Mouse (Mus musculus): ENCODE results near the gene Mafk. TPM values are rescaled to one million over a fixed set of nuclear protein-coding genes. Genes with fewer than 3 reads are reported as not detected.

The Mafk gene
- total RNA-seq, 2 experiments from 2014 or later: 9.4 to 10.4 TPM

DNA sequence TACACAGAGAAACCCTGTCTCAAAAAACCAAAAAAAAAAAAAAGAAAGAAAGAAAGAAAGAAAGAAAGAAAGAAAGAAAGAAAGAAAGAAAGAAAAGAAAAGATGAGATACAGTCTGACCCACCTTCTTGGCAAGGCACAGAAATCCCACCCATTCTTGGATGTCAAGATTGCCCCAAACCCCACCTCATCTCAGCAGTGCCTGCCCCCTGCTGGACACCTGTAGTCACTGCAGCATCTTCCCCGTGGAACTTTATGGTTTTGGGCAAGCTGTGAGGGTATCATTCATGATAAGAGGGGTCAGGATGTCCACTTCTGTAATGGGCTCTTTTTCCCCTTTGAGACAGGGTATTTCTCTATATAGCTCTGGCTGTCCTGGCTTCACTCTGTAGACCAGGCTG is 26.0 kb downstream of the Mafk start:
- DNase-seq (ENCODE audit: low spot score in 2 of 2): no peak

GRCm38 (mm10) chr5:139818056-139818455 is 26.7 kb downstream of the Mafk start:
- no peak for DNase-seq (ENCODE audit: low spot score in 2 of 2)

DNA sequence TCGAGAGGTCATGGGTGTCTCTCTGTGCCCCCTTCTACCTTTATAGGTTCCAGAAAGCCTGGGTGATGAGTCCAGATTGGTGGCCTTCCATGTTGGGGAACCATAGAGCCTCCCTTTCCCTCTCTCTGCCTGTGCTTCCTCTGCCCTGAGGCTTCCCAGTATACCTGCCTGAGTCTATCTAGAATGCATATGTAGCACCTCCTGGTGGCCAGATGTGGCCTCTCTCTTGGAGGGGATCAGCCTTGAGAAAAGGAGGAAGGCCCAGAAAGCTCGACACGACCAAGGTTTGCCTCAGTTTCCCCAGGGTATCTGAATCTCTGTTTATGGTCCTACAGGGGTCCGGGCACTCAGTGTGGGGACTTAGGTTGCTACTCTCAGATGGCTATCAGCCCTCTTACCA is 27.5 kb downstream of the Mafk start:
- DNase-seq (ENCODE audit: low spot score in 2 of 2): no peak

- DNase-seq (ENCODE audit: low spot score in 2 of 2): no peak
These were observed 28.3 kb downstream of the Mafk start, which contains the start of gene Tmem184a for GRCm38 (mm10) chr5:139819538-139820181. Tmem184a (minus strand) TSS chr5:139819917.

DNA sequence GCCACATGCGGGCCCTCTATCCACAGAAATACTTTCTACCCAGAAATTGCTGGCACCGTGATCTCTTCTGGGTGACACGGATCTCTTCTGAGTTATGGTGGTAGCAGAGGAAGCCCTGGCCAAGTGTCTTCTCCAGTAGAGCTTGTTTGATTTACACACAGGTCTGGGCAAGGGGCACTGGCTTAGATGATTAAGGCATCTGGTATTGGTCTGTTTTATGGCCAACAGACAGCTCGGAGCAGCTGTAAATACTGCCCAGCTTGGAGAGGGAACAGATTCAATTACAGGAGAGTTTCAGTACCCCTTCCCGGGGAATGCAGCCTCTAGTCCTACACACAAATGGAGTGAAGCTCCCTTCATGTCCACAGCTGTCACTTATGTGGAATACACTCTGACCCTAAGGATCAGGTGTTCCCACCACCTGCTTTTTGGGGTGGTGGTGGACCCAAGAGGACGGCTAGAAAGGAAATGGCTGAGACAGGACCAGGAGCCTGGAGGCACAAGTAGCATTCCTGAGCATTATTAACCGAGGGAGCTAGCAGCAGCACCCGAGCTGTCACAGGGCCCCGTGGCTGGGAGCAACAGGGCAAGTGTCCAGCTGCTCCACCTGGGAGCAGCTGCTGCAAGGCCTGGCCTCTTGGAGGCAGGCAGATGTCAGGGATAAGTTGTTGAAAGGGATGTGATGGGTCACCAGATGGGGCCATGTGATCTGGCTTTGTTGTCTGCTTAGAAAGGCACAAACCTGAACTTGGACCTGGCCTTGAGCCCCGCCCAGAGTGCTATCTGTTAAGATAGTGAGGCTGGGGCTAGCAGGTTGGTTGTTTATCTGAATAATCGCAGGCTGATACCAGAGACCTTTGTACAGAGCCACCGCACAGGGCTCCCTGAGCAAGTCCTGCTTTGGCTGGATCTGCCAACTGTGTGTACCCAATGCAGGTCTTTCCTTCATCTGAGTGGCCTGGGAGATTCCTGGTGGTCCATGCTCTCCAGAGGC is 30.4 kb downstream of the Mafk start:
- DNase-seq (ENCODE audit: low spot score in 2 of 2): no peak

- no peak for DNase-seq (ENCODE audit: low spot score in 2 of 2)
These were observed 33.2 kb downstream of the Mafk start for GRCm38 (mm10) chr5:139824531-139824930.

DNA sequence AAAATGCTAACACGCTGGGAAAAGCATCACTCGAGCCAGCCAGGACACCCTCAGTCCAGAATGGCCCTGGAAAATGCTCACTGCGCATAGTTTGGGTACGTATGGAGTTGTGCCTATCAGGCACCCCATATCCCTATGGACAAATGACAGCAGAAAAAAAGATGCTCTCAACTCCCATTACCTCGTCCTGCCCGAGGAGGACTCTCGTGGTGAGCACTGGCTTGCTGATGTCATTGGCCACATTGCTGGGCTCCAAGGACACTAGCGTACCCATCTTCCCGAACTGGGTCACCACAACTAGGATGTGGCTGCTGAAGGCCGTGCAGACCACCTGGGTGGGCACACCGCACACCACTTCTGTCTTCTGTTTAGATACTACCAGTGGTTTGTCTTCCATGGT is 34.6 kb downstream of the Mafk start:
- no peak for DNase-seq (ENCODE audit: low spot score in 2 of 2)

GRCm38 (mm10) chr5:139826357-139827055 is 35.2 kb downstream of the Mafk start, which contains the start of the genes Gm26938 and Psmg3:
Gm26938 (minus strand) TSS chr5:139826407.
Psmg3 (minus strand) TSS chr5:139826885.
- peak; percentile 92 to 96 for DNase-seq (ENCODE audit: low spot score in 2 of 2)

GRCm38 (mm10) chr5:139827593-139827992 is 36.3 kb downstream of the Mafk start:
- DNase-seq (ENCODE audit: low spot score in 2 of 2): no peak

DNA sequence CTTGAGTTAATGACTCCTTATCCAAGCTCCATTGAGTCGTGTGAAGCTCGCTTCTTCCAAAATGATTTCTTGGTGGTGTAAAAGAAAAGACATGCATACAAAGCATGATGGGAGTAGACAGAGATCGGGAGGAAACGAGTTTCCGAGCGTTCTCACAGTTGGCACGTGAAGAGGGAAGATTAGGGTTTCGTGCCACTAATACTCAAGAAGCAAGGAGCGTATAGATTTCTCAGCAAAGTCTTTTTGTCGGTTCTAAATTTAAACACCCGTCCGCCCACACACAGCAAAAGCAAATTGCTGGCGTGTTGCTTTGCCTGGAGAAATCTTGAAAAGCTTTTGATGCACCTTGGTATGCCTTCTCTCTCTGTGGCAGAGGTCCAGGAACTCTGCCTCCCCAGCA is 38.1 kb downstream of the Mafk start:
- no peak for DNase-seq (ENCODE audit: low spot score in 2 of 2)

- no peak for DNase-seq (ENCODE audit: low spot score in 2 of 2)
These were observed 39.4 kb downstream of the Mafk start for GRCm38 (mm10) chr5:139830734-139831133.

DNA sequence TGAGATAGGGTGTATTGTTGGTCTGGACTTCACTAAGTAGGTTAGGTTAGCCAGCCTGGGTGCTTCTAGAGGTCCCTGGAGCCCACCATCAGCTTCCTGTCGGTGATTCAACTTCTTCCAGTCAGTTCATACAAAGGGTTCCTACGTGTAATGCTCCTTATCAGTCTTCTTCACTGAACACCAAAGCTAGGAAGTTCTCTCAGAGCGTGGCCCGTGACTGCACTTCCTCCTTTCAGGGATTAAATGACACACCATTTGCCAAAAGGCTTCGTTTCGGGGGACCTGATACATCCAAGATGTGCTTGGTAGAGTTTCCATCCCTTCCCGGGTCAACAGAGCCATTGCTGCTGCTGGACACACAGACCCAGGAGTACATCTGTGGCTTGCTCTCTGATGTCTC is 40.8 kb downstream of the Mafk start:
- no peak for DNase-seq (ENCODE audit: low spot score in 2 of 2)

- peak in 1 of 2 experiments; percentile 20 for DNase-seq (ENCODE audit: low spot score in 2 of 2)
These were observed 44.4 kb downstream of the Mafk start for GRCm38 (mm10) chr5:139835706-139836105.

- DNase-seq (ENCODE audit: low spot score in 2 of 2): peak; percentile 40 to 68
These were observed 47.2 kb downstream of the Mafk start for GRCm38 (mm10) chr5:139838476-139838892.

GRCm38 (mm10) chr5:139839142-139839541 is 47.8 kb downstream of the Mafk start:
- no peak for DNase-seq (ENCODE audit: low spot score in 2 of 2)

DNA sequence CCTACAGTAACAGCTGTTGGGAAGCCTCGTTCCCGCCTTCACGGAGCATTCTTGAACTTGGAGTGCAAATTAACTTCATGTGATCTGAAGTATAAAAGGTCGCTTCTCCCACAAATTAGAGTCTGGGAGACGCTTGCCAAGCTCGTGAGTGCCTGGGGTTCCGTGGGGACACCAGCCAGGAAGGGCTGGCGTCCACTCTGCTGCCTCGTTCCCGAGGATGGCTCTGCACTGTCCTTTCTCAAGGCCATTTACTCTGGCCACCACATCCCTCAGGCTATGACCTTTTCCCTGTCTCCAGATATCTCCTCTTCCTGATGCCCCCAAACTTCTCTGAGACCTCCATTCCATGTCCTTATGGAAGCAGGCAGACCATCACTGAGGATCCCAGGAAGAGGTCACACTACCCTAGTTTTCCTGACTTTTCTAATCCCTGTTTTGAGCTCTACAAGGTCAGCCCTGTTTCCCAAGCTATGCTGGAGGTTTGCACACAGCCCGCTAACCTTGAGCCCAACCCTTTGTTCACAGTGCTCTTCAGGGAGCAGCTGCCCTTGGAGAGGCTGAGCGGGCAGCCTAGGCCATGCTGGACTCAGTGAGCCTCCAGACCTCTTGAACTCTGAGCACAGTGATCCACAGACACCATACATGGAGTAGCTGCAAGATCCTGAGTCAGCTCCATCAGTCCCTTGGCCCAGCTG is 58.5 kb downstream of the Mafk start:
- DNase-seq (ENCODE audit: low spot score in 2 of 2): no peak

Small RNA genes within 50 kb of the gene (microRNA-seq; reads per million reads assigned to microRNA genes)
- gene Mir7037: 1.6 to 1.7 reads per million in 2 experiments

Other genes with a start within 250 kb of the Mafk start
- under 1 TPM in 1 of 2 experiments, not detected in 1; 0.19 TPM for gene Uncx, start 248.0 kb upstream of the Mafk start, total RNA-seq (2021)
- 1 to 10 TPM; 2.5 to 2.6 TPM for gene Micall2, start 55.2 kb upstream of the Mafk start, total RNA-seq (2021)
- 10 to 100 TPM; 83.6 to 97.2 TPM for gene Ints1, start 15.8 kb upstream of the Mafk start, total RNA-seq (2021)
- gene Tmem184a, start 28.4 kb downstream of the Mafk start, total RNA-seq (2021): under 1 TPM; 0.48 to 0.57 TPM
- not detected for gene Gm26938, start 34.9 kb downstream of the Mafk start, total RNA-seq (2021)
- 10 to 100 TPM; 17.5 to 18.8 TPM for gene Psmg3, start 35.4 kb downstream of the Mafk start, total RNA-seq (2021)
- gene Elfn1, start 116.4 kb downstream of the Mafk start, total RNA-seq (2021): 10 to 100 TPM; 29.9 to 33.8 TPM